Mouse (Mus musculus): ENCODE measurements around the gene Wfdc15a. TPM values are rescaled to one million over a fixed set of nuclear protein-coding genes. Genes with fewer than 3 reads are reported as not detected.

Wfdc15a gene
- polyA plus RNA-seq, 1 experiment from 2014 or later, result not detected

Other genes with a start within 250 kb of the Wfdc15a start
- 434 and 443 TPM in 2 replicates for gene Ywhab, start 205.2 kb downstream of the Wfdc15a start, polyA plus RNA-seq (2015; fragmentation: Nextera tagmentation; extraction: Ambion mirVana)
- gene Pabpc1l, start 174.7 kb downstream of the Wfdc15a start, polyA plus RNA-seq (2015; fragmentation: Nextera tagmentation; extraction: Ambion mirVana), result 0.44 and 2.2 TPM in 2 replicates
- 21.1 and 24.0 TPM in 2 replicates for gene Stk4, start 129.8 kb downstream of the Wfdc15a start, polyA plus RNA-seq (2015; fragmentation: Nextera tagmentation; extraction: Ambion mirVana)
- gene Tomm34, start 129.0 kb downstream of the Wfdc15a start, polyA plus RNA-seq (2015; fragmentation: Nextera tagmentation; extraction: Ambion mirVana), result 47.1 and 49.5 TPM in 2 replicates
- gene Kcns1, start 29.0 kb downstream of the Wfdc15a start, polyA plus RNA-seq (2015; fragmentation: Nextera tagmentation; extraction: Ambion mirVana), result 0.17 and 0.41 TPM in 2 replicates
- gene Wfdc5, start 17.4 kb downstream of the Wfdc15a start, polyA plus RNA-seq (2015; fragmentation: Nextera tagmentation; extraction: Ambion mirVana), result not detected in 2 replicates
- gene Wfdc12, start 9.5 kb downstream of the Wfdc15a start, polyA plus RNA-seq (2015; fragmentation: Nextera tagmentation; extraction: Ambion mirVana), result not detected in 2 replicates
- not detected in 2 replicates for gene Wfdc15b, start 21.5 kb upstream of the Wfdc15a start, polyA plus RNA-seq (2015; fragmentation: Nextera tagmentation; extraction: Ambion mirVana)
- gene Svs2, start 38.3 kb upstream of the Wfdc15a start, polyA plus RNA-seq (2015; fragmentation: Nextera tagmentation; extraction: Ambion mirVana), result not detected in 2 replicates
- gene Svs3b, start 56.5 kb upstream of the Wfdc15a start, polyA plus RNA-seq (2015; fragmentation: Nextera tagmentation; extraction: Ambion mirVana), result not detected in 2 replicates
- gene Svs4, start 78.3 kb upstream of the Wfdc15a start, polyA plus RNA-seq (2015; fragmentation: Nextera tagmentation; extraction: Ambion mirVana), result not detected in 2 replicates
- not detected in 2 replicates for gene Svs3a, start 89.1 kb upstream of the Wfdc15a start, polyA plus RNA-seq (2015; fragmentation: Nextera tagmentation; extraction: Ambion mirVana)
- not detected in 2 replicates for gene Svs6, start 116.6 kb upstream of the Wfdc15a start, polyA plus RNA-seq (2015; fragmentation: Nextera tagmentation; extraction: Ambion mirVana)
- not detected in 2 replicates for gene Svs5, start 132.6 kb upstream of the Wfdc15a start, polyA plus RNA-seq (2015; fragmentation: Nextera tagmentation; extraction: Ambion mirVana)
- 0.49 and 0.92 TPM in 2 replicates for gene Slpi, start 189.0 kb upstream of the Wfdc15a start, polyA plus RNA-seq (2015; fragmentation: Nextera tagmentation; extraction: Ambion mirVana)
- 0.05 and 0.09 TPM in 2 replicates for gene Rbpjl, start 203.0 kb upstream of the Wfdc15a start, polyA plus RNA-seq (2015; fragmentation: Nextera tagmentation; extraction: Ambion mirVana)
- 2.3 and 9.3 TPM in 2 replicates for gene Matn4, start 205.0 kb upstream of the Wfdc15a start, polyA plus RNA-seq (2015; fragmentation: Nextera tagmentation; extraction: Ambion mirVana)
- 9.0 and 9.7 TPM in 2 replicates for gene Sdc4, start 243.8 kb upstream of the Wfdc15a start, polyA plus RNA-seq (2015; fragmentation: Nextera tagmentation; extraction: Ambion mirVana)

All from hindbrain, embryonic 13.5 days (tissue).